Mouse (Mus musculus) monocyte, adult 5-6 weeks (primary cell): ENCODE measurements around the gene Col11a2. TPM values are rescaled to one million over a fixed set of nuclear protein-coding genes. Genes with fewer than 3 reads are reported as not detected.

Source experiments
- ATAC-seq: fragments of 153-309, 156-312 bp; replicated peaks from 2 replicates; pipeline ENCODE4 v1.8.0; 2017; ENCODE audit warnings: mild to moderate bottlenecking; ENCODE audit not compliant: low TSS enrichment, insufficient number of reproducible peaks, severe bottlenecking, poor library complexity, low FRiP score
- total RNA-seq: library from RNA; stranded (forward); fragments of 200-1000, 200-491, 200-594 nt; gene quantifications from 3 replicates; pipeline ENCODE4 v1.2.3, GENCODE M21; 2017

Gene Col11a2
- total RNA-seq, 1 experiment from 2014 or later: 11.2 TPM

GRCm38 (mm10) chr17:34094283-34095035 is 55.2 kb downstream of the Col11a2 start:
- ATAC-seq: peak; percentile 10; the same call in 1 of the 2 replicates

DNA sequence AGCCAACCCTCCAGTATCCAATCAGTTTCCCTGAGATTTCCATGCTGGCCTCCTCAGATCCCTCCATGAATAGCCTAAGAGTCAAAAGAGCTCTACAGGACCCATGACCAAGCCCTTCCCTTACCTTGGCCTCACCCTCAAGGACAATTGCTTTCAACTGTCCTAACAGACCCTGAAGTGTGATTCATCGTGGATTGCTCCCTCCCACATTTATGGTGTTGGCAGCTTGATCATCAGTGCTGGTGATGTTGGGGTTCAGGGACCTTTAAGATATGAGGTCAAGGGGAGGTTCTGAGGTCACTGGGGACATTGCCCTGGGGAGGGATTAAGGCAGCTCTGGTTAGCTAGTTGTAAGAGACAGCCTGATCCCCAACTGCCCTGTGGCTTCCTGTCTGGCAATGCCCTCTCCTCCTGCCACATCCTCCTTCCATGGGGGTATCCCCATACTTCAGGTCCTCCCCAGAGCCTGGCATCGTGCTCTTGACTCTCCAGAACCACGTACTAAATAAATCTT is 57.3 kb downstream of the Col11a2 start:
- ATAC-seq: no peak

GRCm38 (mm10) chr17:34097272-34097671 is 58.0 kb downstream of the Col11a2 start:
- ATAC-seq: no peak

GRCm38 (mm10) chr17:34098709-34099479 is 59.7 kb downstream of the Col11a2 start:
- ATAC-seq: no peak

GRCm38 (mm10) chr17:34099531-34099930 is 60.3 kb downstream of the Col11a2 start:
- no peak for ATAC-seq

GRCm38 (mm10) chr17:34101185-34101584 is 61.9 kb downstream of the Col11a2 start:
- ATAC-seq: no peak

DNA sequence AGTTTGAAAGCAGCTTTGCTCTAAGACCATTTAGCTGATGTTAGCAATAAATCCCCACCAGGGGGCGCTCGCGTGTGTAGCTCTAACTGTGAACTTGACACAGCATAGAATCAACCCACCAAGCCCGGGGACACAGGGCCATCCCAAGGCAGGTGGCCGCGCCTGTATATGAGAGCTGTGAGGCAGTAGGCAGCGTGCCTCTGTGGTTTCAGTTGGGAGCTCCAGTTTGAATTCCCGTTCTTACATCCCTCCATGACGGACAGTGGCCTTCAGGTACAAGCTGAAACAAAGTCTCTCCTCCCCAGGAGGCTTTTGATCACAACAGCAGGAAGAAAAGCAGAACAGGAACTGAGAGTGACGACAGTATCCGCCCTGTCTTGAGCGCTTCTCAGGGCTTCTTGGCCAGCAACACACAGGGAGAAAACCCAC is 62.4 kb downstream of the Col11a2 start:
- peak; percentile 86 for ATAC-seq

DNA sequence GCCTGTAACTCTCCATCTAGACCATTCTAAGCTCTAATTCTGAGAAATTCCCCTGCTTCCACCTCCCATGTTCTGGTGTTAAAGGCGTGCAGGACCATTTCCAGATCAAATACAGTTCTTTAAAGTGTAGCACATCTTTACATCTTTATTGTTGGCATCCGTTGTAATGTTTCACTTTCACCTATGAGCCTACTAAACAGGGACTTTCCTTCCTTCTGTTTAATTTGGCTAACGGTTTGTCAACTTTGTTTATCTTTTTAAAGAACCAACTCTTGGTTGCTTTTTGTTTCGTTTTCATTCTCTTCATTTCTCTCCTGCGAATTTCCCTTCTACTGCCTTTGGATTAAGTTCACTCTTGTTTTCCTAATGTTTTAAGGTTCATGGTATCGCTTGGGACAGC is 63.6 kb downstream of the Col11a2 start:
- ATAC-seq: 0 out of 2 replicates have a peak, but pooled peaks have one; percentile 33

- ATAC-seq: no peak
Observed at GRCm38 (mm10) chr17:34104804-34105203, 65.6 kb downstream of the Col11a2 start.

GRCm38 (mm10) chr17:34106555-34106954 is 67.3 kb downstream of the Col11a2 start:
- no peak for ATAC-seq

GRCm38 (mm10) chr17:34107109-34107867 is 68.1 kb downstream of the Col11a2 start:
- ATAC-seq: no peak

DNA sequence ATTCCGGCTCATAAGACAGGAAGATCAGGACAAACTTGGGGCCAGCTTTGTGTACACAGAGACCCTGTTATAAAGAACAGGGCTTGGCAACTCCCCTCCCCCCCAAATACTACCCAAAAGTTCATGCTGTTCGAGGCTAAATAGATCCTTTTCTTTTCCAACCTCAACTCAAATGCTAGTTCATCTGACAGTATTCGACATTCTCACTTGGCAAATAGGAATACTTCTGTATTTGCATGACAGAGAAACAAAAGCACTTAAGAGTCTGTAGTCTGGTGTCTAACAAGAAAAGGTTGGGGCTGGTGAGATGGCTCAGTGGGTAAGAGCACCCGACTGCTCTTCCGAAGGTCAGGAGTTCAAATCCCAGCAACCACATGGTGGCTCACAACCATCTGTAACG is 69.2 kb downstream of the Col11a2 start:
- ATAC-seq: no peak

DNA sequence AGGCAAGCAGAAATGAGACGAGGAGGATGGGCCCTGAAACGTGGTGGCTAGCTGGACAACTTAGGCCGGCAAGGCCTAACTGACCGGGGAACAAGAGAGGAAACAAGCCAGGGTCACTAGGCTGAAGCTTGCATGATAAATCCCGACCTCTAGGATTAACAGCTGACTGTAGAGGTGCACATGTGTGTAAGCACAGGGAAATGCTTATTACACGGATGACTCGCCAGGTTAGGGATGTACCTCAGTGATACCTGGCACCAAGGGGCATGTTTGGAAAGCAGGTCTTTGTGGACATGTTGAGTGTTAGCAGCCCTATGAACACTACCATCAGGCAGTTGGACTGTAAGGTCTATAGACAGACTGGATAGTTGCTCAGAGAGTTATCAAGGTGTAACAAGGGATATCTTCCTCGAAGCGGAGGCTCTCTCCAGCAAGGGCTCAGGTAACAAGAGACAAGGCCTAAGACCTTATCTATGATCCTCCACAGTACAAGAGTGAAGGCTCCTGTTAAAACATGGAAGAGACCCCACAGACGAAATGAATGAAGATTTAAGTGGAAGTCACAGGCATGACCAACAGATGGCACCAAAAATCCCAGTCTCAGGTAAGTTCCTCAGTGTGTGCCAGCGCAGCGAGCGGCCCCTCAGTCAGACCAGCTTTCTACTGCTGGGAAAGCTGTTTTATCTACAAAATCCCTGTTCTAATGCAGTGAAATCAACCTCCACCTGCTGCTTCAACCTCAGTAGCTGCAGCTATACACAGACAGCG is 70.0 kb downstream of the Col11a2 start:
- ATAC-seq: no peak

DNA sequence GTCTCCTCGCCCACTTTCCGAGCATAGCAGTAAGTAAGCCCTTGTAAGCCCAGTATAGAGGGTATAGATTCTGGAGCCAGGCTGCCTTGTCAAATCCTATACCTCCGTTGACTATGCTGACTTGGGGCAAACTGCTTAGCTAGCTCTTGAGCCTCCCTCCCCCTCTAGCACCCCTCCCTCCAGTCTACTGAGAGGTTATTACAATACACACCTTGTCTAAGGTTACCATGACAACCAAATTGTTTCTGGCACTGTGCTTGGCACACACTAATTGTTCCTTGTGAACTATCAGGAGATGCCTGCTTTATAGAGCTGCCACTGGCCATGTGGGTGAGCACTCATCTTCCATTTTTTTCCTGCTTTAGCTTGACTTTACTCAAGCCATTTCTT is 70.6 kb downstream of the Col11a2 start:
- ATAC-seq: no peak

DNA sequence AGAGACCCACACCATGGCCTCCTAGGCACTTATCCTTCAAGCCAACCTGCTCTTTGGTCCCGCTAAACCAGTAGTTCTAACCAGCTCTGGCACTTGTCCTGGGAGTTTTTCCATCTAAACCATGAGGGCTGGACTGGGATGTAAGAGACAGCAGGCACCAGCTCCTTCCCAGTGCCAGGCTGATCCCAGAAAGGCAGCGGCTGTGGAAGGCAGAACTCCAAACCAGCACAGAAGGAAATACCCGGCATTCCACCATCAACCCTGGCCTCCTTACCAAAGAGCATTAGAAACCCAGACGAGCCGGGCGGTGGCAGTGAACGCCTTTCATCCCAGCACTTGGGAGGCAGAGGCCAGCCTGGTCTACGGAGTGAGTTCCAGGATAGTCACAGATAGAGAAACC is 71.1 kb downstream of the Col11a2 start:
- ATAC-seq: no peak

GRCm38 (mm10) chr17:34114114-34114513 is 74.9 kb downstream of the Col11a2 start:
- ATAC-seq: no peak
